Mouse (Mus musculus) heart, embryonic 15.5 days (tissue): ENCODE data around the gene Cramp1l. TPM values are rescaled to one million over a fixed set of nuclear protein-coding genes. Genes with fewer than 3 reads are reported as not detected.

ENCODE experiments used
- ATAC-seq: fragments of 200-750 bp; cut with Nextera tagmentation; replicated peaks from 2 replicates; pipeline ENCODE4 v1.8.0; 2017; ENCODE audit warnings: low read depth, moderate TSS enrichment; ENCODE audit not compliant: insufficient number of reproducible peaks, insufficient read depth, low FRiP score
- H3K27ac ChIP-seq: fragments of 300-500 bp; sonication (generic); 2 replicates; pipeline ENCODE4 v1.5.1; 2015; ENCODE audit warnings: mild to moderate bottlenecking, inconsistent platforms
- H3K27me3 ChIP-seq: fragments of 300-500 bp; sonication (generic); 2 replicates; pipeline ENCODE4 v1.6.1; 2015; ENCODE audit warnings: inconsistent platforms
- H3K36me3 ChIP-seq: fragments of 300-500 bp; sonication (generic); 2 replicates; pipeline ENCODE4 v1.6.1; 2015; ENCODE audit warnings: mild to moderate bottlenecking, inconsistent platforms
- H3K4me1 ChIP-seq: fragments of 300-500 bp; sonication (generic); replicated peaks from 2 replicates; pipeline ENCODE4 v1.6.1; 2015; ENCODE audit warnings: inconsistent platforms
- H3K4me2 ChIP-seq: fragments of 300-500 bp; sonication (generic); 2 replicates; pipeline ENCODE4 v1.6.1; 2015; ENCODE audit warnings: inconsistent platforms, mild to moderate bottlenecking, moderate library complexity
- H3K4me3 ChIP-seq: fragments of 300-500 bp; sonication (generic); 2 replicates; pipeline ENCODE4 v1.5.1; 2015; ENCODE audit warnings: mild to moderate bottlenecking, inconsistent platforms
- H3K9ac ChIP-seq: fragments of 300-500 bp; sonication (generic); 2 replicates; pipeline ENCODE4 v1.6.1; 2015; ENCODE audit warnings: mild to moderate bottlenecking, inconsistent platforms
- H3K9me3 ChIP-seq: fragments of 300-500 bp; sonication (generic); replicated peaks from 2 replicates; pipeline ENCODE4 v1.6.1; 2016; ENCODE audit warnings: inconsistent platforms
- WGBS: fragments of 180-500 bp; shearing (Covaris S2); methylation state at CpG from one replicate; pipeline ENCODE4 v1.1.7; 2015; ENCODE audit warnings: mixed read lengths; 5-methylcytosine and 5-hydroxymethylcytosine counted together
- polyA plus RNA-seq: library from polyadenylated mRNA; unstranded; fragments of >200 nt; fragmentation: Nextera tagmentation; extraction: Ambion mirVana; gene quantifications from 2 replicates; pipeline ENCODE4 v1.2.1, GENCODE M21; 2015

Cramp1l gene
- polyA plus RNA-seq, 1 experiment from 2014 or later = 4.1 TPM

DNA sequence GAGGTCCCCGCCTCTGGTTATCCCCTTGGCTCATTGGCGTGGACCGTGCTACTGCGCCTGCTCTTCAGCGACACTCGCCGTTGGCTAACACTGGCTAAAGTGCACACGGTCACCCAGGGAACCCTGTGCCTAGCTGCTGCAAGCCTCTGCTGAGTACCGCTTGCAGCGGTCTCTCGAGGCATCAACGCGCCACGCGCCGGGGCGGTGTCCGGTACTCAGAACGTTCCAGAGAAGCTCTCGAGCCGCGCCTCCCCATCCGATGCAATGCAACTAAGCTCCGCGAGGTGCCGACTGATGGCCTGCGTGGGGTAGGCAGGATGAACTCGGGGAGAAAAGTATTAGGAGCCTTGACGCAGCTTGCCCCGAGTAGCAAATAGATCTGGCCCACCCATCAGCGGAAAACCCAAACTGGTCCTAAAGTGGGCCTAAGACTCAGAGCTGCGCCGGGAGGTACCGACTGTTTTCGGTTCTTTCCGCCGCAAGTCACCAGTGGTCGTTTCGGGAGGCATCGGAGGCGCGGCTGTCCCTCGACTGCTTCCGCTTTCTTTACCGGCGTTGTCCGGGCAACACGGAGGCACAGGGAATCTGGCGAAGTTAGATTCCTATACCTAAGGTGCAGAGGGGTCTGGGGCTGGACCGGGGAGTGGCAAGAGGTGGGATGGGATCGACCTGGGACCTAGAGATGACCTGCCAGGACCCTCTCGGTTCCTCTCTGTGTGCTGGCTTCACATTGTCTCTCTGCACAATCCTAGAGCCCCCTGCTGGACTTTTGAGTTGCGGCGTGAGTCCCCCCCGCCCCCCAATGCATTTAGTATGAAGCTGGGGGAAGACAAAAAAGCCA is 924 bp upstream of the Cramp1l start:
- ATAC-seq = peak; percentile 80
- H3K4me1 ChIP-seq = peaks cover 21% of the 10 kb centered on the region
- H3K9ac ChIP-seq = peak overlapping the region; percentile 70
- no peaks in the 10 kb centered on the region for H3K27me3 ChIP-seq
- peak overlapping the region; percentile 96 for H3K4me3 ChIP-seq
- H3K9me3 ChIP-seq = no peaks in the 10 kb centered on the region
- under 1% methylated on average over 55 of the region's 55 CpGs for WGBS
- peak overlapping the region; percentile 96 for H3K4me2 ChIP-seq
- H3K27ac ChIP-seq = peak overlapping the region; percentile 84
- peaks cover 11% of the 10 kb centered on the region for H3K36me3 ChIP-seq

DNA sequence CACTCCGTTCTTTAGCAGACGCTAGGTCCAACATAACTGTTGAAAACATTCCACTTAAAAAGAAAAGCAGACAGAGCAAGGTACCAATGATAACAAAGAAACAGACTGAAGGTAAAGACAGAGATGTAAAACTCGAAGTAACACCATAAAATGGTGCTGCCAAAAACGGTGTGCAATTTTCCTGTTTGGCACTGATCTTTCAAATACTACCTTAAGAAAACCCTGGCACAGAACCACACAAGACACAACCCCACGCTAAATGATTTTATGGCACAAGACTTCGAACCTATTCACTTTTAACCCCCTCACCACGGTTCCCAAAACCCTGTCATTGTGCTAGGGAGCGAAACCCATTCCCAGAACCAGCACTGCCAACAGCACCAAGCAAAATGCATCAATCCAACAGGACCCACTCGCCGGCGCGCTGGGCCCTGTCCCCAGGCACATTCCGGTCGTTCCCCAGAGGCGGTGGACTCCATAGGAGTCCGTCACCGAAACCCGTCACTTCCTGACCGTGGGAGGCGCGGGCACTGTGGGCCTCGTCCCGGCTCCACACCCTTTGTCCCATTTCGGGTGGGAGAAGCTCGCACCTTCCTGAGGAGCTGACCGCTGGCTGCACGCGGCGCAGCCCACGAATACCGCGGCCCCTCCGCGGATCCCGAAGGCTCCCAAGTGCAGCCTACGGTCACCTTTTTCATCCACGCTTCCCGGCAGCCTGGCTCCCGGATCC is 582 bp downstream of the Cramp1l start:
- Histone ChIP-seq H3K9me3 (no peaks in the 10 kb centered on the region), H3K4me1 (peaks cover 21% of the 10 kb centered on the region), H3K36me3 (peaks cover 19% of the 10 kb centered on the region), H3K27ac (peak overlapping the region; percentile 87), H3K4me3 (peak overlapping the region; percentile 96), H3K4me2 (peak overlapping the region; percentile 91), H3K9ac (peak overlapping the region; percentile 92), H3K27me3 (no peaks in the 10 kb centered on the region)
- WGBS = under 1% methylated on average over 39 of the region's 39 CpGs
- peak; percentile 8; the same call in 1 of the 2 replicates for ATAC-seq

DNA sequence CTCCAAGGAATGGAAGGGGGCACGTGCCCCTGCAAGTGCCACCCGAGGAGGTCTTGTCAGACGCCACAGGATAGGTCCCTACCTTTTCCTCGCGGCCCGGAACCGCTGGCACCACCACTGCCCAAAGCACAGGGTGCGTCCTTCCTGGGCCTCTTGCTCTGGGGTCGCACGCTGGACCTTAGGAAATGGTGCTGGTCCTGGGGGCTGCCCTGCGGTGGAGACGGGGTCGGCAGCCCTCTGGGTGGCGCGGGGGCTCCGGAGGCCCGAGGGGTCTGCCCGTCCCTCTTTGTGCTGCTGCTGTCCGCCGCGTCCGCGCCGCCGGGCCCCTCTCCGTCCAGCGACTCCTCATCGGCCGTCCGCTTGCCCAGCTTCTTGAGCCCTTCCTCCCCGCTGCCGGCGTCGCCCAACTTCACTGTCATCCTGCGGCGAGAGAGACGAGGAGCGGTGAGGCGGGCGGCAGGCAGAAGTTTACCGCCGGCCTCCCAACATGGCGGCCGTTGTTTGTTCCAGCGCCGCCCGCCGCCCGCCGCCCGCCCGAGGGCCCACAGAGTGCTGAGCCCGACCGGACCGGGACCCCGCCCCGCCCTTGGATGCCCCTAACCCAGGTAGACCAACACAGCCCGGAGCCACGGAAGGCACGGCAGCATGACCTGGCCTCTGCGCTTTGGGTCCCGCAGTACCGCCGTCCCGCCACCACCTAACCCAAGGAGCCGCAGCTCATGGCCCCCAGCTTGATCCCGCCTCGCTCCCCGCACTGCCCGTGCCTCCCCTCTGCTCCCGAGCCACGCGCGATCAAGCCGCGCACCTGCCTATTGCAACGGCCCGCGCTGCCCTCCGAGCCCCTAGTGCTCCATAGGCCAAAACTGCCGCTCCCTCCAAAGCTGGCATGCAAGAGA is 1.7 kb downstream of the Cramp1l start:
- peak overlapping the region; percentile 91 for H3K4me2 ChIP-seq
- peaks cover 19% of the 10 kb centered on the region for H3K36me3 ChIP-seq
- WGBS = under 1% methylated on average over 80 of the region's 81 CpGs
- peak overlapping the region; percentile 92 for H3K9ac ChIP-seq
- peak overlapping the region; percentile 88 for H3K27ac ChIP-seq
- peaks cover 21% of the 10 kb centered on the region for H3K4me1 ChIP-seq
- no peaks in the 10 kb centered on the region for H3K27me3 ChIP-seq
- H3K9me3 ChIP-seq = no peaks in the 10 kb centered on the region
- H3K4me3 ChIP-seq = peak overlapping the region; percentile 96
- no peak for ATAC-seq

DNA sequence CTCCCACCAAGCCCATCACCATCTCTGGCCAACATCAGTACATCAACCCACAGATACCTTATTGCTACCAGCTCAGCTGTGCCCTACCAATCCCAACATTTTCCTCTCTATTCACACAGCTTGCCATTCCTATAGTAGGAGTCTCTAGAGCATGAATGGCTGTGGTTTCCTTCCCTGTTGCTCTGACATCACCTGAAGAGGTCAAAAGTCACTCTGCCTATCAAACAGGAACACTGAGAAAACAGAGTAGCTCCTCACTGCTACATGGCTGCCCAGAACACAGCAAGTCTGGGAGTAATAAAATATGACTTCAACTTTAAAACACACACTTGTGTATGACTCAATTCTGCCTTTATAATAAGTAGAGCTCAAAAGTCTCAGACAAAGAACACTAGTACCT is 8.1 kb downstream of the Cramp1l start:
- H3K27me3 ChIP-seq = no peaks in the 10 kb centered on the region
- H3K9me3 ChIP-seq = no peaks in the 10 kb centered on the region
- no peak overlapping the region for H3K9ac ChIP-seq
- H3K4me2 ChIP-seq = no peak overlapping the region
- H3K4me1 ChIP-seq = peaks cover 3% of the 10 kb centered on the region
- H3K27ac ChIP-seq = no peak overlapping the region
- H3K4me3 ChIP-seq = no peak overlapping the region
- H3K36me3 ChIP-seq = peaks cover 44% of the 10 kb centered on the region
- ATAC-seq = no peak

DNA sequence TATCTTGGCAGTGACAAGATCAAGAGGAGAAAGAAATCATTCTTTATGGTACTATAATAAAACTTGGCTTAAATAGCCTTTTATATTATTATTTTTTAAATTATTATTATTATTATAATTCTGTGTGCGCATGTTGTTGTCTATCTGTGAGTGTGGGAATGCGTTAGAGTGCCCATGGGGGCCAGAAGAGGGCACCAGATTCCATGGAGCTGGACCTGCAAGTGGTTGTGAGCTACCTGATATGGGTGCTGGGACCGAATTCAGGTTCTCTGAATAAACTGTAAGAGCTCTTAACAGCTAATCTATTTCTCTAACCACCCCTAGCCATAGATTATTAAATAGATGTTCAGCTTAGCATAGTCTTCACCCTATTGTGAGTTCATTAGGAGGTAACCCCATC is 10.5 kb downstream of the Cramp1l start:
- H3K9ac ChIP-seq = no peak overlapping the region
- H3K36me3 ChIP-seq = peaks cover 45% of the 10 kb centered on the region
- 96% methylated on average over 3 of the region's 3 CpGs for WGBS
- H3K4me1 ChIP-seq = no peaks in the 10 kb centered on the region
- H3K27ac ChIP-seq = no peak overlapping the region
- no peaks in the 10 kb centered on the region for H3K9me3 ChIP-seq
- no peaks in the 10 kb centered on the region for H3K27me3 ChIP-seq
- H3K4me3 ChIP-seq = no peak overlapping the region
- no peak for ATAC-seq
- no peak overlapping the region for H3K4me2 ChIP-seq

DNA sequence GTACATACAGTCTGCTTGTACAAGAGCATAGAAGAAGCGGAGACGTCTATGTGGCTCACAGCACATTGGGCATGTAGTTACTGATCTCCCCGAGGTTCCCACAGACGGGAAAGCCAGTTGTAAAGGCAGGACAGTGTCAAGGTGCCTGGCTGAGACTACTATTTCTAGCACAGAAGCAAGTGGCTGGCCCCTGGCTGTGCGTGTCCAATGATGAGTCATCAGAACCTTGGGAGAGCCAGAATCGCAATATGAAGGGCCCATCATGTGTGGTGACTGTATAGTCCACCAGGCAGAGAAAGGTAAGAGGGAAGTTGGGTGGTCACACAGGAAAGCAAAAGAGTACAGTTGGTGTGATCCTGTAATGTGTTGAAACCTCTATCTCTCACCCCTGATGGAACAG is 20.9 kb downstream of the Cramp1l start:
- Histone ChIP-seq H3K4me1 (no peaks in the 10 kb centered on the region), H3K27me3 (no peaks in the 10 kb centered on the region), H3K36me3 (peaks cover 85% of the 10 kb centered on the region), H3K4me2 (no peak overlapping the region), H3K4me3 (no peak overlapping the region), H3K9me3 (no peaks in the 10 kb centered on the region), H3K9ac (no peak overlapping the region), H3K27ac (no peak overlapping the region)
- ATAC-seq = no peak
- WGBS = 84% methylated on average over 6 of the region's 6 CpGs

DNA sequence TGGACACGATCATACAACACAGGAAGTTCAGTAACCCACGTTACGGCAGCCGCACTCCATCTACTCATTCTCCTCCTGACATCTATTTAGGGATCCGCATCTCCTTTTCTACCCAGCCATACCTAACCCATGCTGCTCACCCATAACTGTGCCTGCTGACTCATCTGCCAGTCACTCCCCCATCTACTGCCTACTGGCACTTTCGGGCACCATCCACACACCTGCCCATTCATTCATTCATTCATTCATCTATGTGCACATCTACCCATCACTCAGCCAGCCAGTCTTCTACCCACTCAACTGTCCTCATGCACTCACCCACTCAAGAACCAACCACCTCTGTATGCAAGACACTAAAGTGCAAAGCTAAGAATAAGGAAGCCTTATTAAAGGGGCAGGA is 28.4 kb downstream of the Cramp1l start:
- no peak overlapping the region for H3K4me2 ChIP-seq
- H3K27ac ChIP-seq = no peak overlapping the region
- H3K36me3 ChIP-seq = peaks cover 91% of the 10 kb centered on the region
- H3K9me3 ChIP-seq = no peaks in the 10 kb centered on the region
- no peaks in the 10 kb centered on the region for H3K4me1 ChIP-seq
- H3K9ac ChIP-seq = no peak overlapping the region
- no peak for ATAC-seq
- H3K27me3 ChIP-seq = no peaks in the 10 kb centered on the region
- no peak overlapping the region for H3K4me3 ChIP-seq
- 96% methylated on average over 6 of the region's 6 CpGs for WGBS

DNA sequence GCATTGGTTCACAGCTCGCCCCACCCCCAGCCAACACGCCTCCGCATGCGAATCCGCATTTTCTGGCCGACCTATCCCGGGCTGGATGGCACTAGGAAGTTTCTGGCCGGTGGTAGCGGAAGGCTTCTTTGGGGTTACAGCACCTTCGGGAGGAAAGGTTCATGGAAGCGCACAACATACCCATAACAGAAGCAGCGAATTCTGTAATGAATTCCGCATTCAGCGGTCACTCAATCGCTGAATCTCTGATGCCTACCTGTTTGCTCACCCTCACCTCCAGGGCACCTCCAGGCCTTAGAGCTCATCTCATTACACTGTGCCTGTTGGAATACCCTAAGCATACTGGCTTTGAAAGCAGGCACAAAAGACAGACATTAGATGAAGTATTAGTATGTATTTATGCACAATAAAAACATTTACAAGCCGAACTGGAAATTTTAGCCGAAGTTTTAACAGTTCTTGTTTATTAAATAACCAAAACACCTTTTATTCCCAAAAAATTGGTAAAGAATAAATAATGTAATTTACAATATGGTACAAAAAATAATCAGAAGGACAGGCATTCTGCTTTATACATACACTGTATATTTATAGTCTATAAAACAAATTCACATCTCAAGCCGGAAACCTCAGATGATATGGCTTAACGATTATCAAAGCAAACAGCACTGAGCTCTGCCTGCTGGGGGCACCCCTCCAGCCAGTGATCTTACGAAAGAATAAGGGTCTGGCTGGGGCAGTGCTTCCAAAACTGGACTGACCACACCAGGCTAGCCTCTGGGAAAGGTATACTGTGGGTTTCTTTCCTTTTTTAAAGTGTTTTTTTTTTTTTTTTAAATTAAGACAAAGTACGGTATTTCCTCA is 54.5 kb downstream of the Cramp1l start:
- H3K4me2 ChIP-seq = peak overlapping the region; percentile 74
- H3K4me3 ChIP-seq = peak overlapping the region; percentile 74
- H3K9me3 ChIP-seq = no peaks in the 10 kb centered on the region
- H3K36me3 ChIP-seq = peaks cover 30% of the 10 kb centered on the region
- peaks cover 12% of the 10 kb centered on the region for H3K4me1 ChIP-seq
- peak overlapping the region; percentile 43; the same call in 1 of the 2 replicates for H3K9ac ChIP-seq
- ATAC-seq = no peak; the same call in 1 of the 2 replicates
- no peaks in the 10 kb centered on the region for H3K27me3 ChIP-seq
- WGBS = 12% methylated on average over 21 of the region's 21 CpGs
- H3K27ac ChIP-seq = peak overlapping the region; percentile 60

DNA sequence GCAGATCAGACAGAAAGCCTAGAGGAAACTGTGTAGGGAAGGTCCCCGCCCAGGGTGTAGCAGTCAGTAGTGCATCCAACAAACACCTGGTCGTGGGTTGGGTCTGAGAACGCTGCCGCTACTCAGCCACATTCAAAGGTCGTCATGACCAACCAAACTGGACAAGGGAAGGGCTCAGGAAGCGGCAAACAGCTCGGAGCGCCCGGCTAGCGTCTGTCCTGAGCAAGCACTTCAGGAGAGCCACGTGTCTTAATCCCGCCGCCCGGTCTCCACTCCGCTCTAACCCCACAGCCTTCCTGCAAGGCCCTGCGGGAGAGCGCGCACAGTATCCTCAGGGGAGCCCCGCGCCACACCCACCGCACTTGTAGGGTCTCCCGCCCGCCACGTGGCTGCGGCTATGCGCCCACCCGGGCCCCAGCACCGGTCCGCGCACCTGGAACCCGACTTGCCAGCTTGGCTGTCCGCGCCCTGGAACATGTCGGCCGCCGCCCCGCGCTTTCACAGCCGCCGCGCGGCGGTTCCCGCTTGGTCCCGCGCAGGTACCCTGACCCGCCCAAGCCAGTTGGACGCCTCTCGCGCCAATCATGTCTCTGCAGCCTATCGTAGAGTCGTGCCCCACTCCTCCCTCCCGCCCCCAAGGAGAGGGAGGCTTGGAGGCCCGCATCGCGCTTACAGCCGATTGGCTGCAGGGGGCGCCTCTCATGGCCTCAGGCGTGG is 55.3 kb downstream of the Cramp1l start, which contains the start of gene Jpt2:
Jpt2 (minus strand) TSS at position 555 of the 717 bp plus-strand sequence.
- WGBS = under 1% methylated on average over 57 of the region's 59 CpGs
- peak; percentile 100 for ATAC-seq

DNA sequence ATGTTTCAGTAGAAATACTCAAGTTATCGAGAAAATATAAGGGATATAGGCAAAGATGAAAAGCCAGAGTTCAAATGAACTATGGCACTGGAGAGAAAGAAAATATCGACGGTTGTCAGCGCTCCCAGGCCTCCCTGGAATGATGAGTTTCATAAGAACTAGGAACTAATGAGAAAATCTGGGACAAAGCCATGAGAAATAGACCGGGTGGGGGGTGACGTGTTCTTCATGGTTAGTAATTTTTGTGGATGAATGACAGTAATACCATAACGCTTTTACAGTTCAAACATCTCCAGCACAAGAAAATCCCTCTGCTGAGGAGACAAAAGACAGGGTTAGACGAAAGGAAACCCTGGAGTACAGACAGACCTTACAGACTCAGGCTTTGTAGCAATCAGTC is 56.2 kb downstream of the Cramp1l start:
- no peak for ATAC-seq
- Histone ChIP-seq H3K9me3 (no peaks in the 10 kb centered on the region), H3K4me3 (peak overlapping the region; percentile 74), H3K27me3 (no peaks in the 10 kb centered on the region), H3K4me2 (peak overlapping the region; percentile 74), H3K9ac (peak overlapping the region; percentile 75), H3K36me3 (peaks cover 27% of the 10 kb centered on the region), H3K27ac (no peak overlapping the region), H3K4me1 (peaks cover 12% of the 10 kb centered on the region)
- 49% methylated on average over 8 of the region's 8 CpGs for WGBS

More for the DNA sequence above, 55.3 kb downstream of the Cramp1l start, which contains the start of gene Jpt2:
- peak within 1 kb of the TSS; percentile 74 for H3K4me3 ChIP-seq
- H3K27me3 ChIP-seq = no peaks in the 10 kb centered on the region
- H3K9ac ChIP-seq = peak within 1 kb of the TSS; percentile 75
- H3K4me1 ChIP-seq = peaks cover 12% of the 10 kb centered on the region
- peak within 1 kb of the TSS; percentile 74 for H3K27ac ChIP-seq
- no peaks in the 10 kb centered on the region for H3K9me3 ChIP-seq
- H3K4me2 ChIP-seq = peak within 1 kb of the TSS; percentile 74
- peaks cover 30% of the 10 kb centered on the region for H3K36me3 ChIP-seq
